Mouse (Mus musculus) lung, adult 2 months (tissue): ENCODE results near the gene Gapt.

Source experiments
- CTCF ChIP-seq: fragments of 200-500 bp; IDR thresholded peaks from 2 replicates; pipeline ENCODE4 v1.5.1; 2011; ENCODE audit warnings: mild to moderate bottlenecking, low read length, control low read depth; ENCODE audit not compliant: insufficient read depth
- POLR2A ChIP-seq: fragments of 200-500 bp; IDR thresholded peaks from 2 replicates; pipeline ENCODE4 v1.6.1; 2011; ENCODE audit warnings: low read depth, mild to moderate bottlenecking, control low read depth, low read length, borderline replicate concordance; ENCODE audit errors: extremely low read depth

DNA sequence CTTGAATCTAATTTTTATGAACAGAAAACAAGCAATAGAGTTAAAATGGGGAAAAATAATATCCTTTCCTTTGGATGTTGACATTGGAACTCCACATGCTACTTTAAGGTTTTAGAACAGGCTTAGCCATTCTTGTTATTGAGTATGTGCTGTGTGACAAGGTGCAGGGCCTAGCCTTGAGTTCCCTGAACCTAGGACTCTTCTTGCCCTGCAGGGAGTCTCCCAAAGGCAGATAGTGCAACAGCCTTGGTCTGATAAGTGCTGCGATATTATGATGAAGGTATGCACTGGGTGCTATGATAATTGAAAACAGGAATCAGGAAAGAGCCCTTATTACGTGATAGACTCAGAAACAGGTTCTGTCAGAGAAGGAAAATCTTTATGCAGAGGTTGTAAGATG, 44.9 kb upstream of the Gapt start:
- TF ChIP-seq POLR2A (no peak), CTCF (no peak)
